ENCODE assay signal across 13 mouse cellular contexts in genomic region chr15:78325671-78326339, GRCm38 (mm10). TPM values are rescaled to one million over a fixed set of nuclear protein-coding genes. Genes with fewer than 3 reads are reported as not detected.
DNase-seq lines count a peak whose midpoint lies in the region; ATAC-seq and TF ChIP-seq lines count a peak whose summit lies in the region.
"Had no signal": no experiment of that assay in that cellular context is flagged by ENCODE, and none has a peak within 500 bp of the region (broad histone marks: within the 10 kb centered on the region; RNA-seq: fewer than 3 reads in every experiment).

Gene Csf2rb, plus strand, starts transcription at chr15:78325752.

- H3K4me2 ChIP-seq in liver, embryonic 11.5 days, result peak within 1 kb of the TSS; percentile 34
- no peak within 1 kb of the TSS for H3K4me2 ChIP-seq in midbrain, embryonic 15.5 days
- H3K4me2 ChIP-seq in intestine, embryonic 16.5 days (ENCODE audit: low read depth, low read length), result no peak within 1 kb of the TSS
- H3K4me2 ChIP-seq: embryonic facial prominence, embryonic 12.5 days; midbrain, embryonic 11.5 days had no signal

- intact Hi-C loops in heart, postnatal 25 days (cut with DNase I), result no loop called here
- intact Hi-C loops in left cerebral cortex, adult 2 months (cut with DNase I), result no loop called here

- peak; percentile 29 to 68 for DNase-seq in heart, adult 18-20 months
- no peak for DNase-seq in heart, postnatal 25 days (ENCODE audit: low spot score)
- DNase-seq in G1E (ENCODE audit: low spot score), result peak; percentile 54
- DNase-seq in liver, embryonic 11.5 days (ENCODE audit: low spot score), result no peak
- no peak for DNase-seq in left cerebral cortex, adult 2 months (ENCODE audit: extremely low spot score in 1 of 2, low spot score in 2 of 2)
- DNase-seq: adrenal gland, postnatal 25 days; kidney, postnatal 4 days; right cerebral cortex, postnatal 25 days had no signal

- H3K4me1 ChIP-seq in G1E (ENCODE audit: insufficient read depth, low read depth, low read length), result peaks cover 82% of the 10 kb centered on the region
- peaks cover 6% of the 10 kb centered on the region for H3K4me1 ChIP-seq in liver, embryonic 11.5 days (replicated peaks; ENCODE audit: control insufficient read depth, insufficient read depth, low read length)
- no peaks in the 10 kb centered on the region for H3K4me1 ChIP-seq in midbrain, embryonic 15.5 days
- no peaks in the 10 kb centered on the region for H3K4me1 ChIP-seq in intestine, embryonic 16.5 days (ENCODE audit: control insufficient read depth, insufficient read depth, low read length)
- H3K4me1 ChIP-seq: embryonic facial prominence, embryonic 12.5 days had no signal

- H3K9me3 ChIP-seq in G1E (replicated peaks), result no peaks in the 10 kb centered on the region
- no peaks in the 10 kb centered on the region for H3K9me3 ChIP-seq in liver, embryonic 11.5 days (ENCODE audit: control insufficient read depth, low read length)
- no peaks in the 10 kb centered on the region for H3K9me3 ChIP-seq in midbrain, embryonic 15.5 days
- no peaks in the 10 kb centered on the region for H3K9me3 ChIP-seq in intestine, embryonic 16.5 days (ENCODE audit: control insufficient read depth, low read length)
- H3K9me3 ChIP-seq: embryonic facial prominence, embryonic 12.5 days had no signal

- H3K36me3 ChIP-seq in G1E (replicated peaks), result peaks cover 11% of the 10 kb centered on the region
- H3K36me3 ChIP-seq in liver, embryonic 11.5 days (ENCODE audit: control insufficient read depth, insufficient read depth, low read length), result no peaks in the 10 kb centered on the region
- no peaks in the 10 kb centered on the region for H3K36me3 ChIP-seq in midbrain, embryonic 15.5 days (replicated peaks)
- H3K36me3 ChIP-seq in intestine, embryonic 16.5 days (ENCODE audit: control insufficient read depth, insufficient read depth, low read length), result no peaks in the 10 kb centered on the region
- H3K36me3 ChIP-seq: embryonic facial prominence, embryonic 12.5 days had no signal

- peak; percentile 58 for ATAC-seq in G1E (ENCODE audit: extremely low read depth, insufficient number of reproducible peaks, low FRiP score, poor library complexity, severe bottlenecking)
- ATAC-seq in liver, embryonic 11.5 days (replicated peaks; ENCODE audit: low FRiP score), result no peak
- peak; percentile 71 for ATAC-seq in megakaryocyte progenitor cell, adult 5-6 weeks (replicated peaks; ENCODE audit: poor library complexity)
- no peak for ATAC-seq in midbrain, embryonic 15.5 days (replicated peaks)
- ATAC-seq in intestine, embryonic 16.5 days, result no peak

- no peak within 1 kb of the TSS for H3K27ac ChIP-seq in liver, embryonic 11.5 days (ENCODE audit: low read depth, low read length)
- H3K27ac ChIP-seq in midbrain, embryonic 15.5 days, result no peak within 1 kb of the TSS
- no peak within 1 kb of the TSS for H3K27ac ChIP-seq in intestine, embryonic 16.5 days (ENCODE audit: low read length)
- H3K27ac ChIP-seq in left cerebral cortex, adult 2 months, result no peak within 1 kb of the TSS
- H3K27ac ChIP-seq: embryonic facial prominence, embryonic 12.5 days had no signal

- peak within 1 kb of the TSS; percentile 73 for H3K4me3 ChIP-seq in G1E (ENCODE audit: low read depth, low read length)
- H3K4me3 ChIP-seq in liver, embryonic 11.5 days (ENCODE audit: low read depth, low read length), result peak within 1 kb of the TSS; percentile 26
- no peak within 1 kb of the TSS for H3K4me3 ChIP-seq in midbrain, embryonic 15.5 days
- no peak within 1 kb of the TSS for H3K4me3 ChIP-seq in intestine, embryonic 16.5 days (ENCODE audit: low read length)
- no peak within 1 kb of the TSS for H3K4me3 ChIP-seq in left cerebral cortex, adult 2 months
- H3K4me3 ChIP-seq: embryonic facial prominence, embryonic 12.5 days had no signal

- no peak for TF ChIP-seq CTCF in G1E (IDR thresholded peaks at IDR 0.05; ENCODE audit: low read depth, low read length)
- TF ChIP-seq CTCF in left cerebral cortex, adult 2 months (IDR thresholded peaks at IDR 0.05), result no peak

- WGBS in liver, embryonic 11.5 days, result 39% methylated on average over 11 of the region's 11 CpGs
- 85% methylated on average over 11 of the region's 11 CpGs for WGBS in midbrain, embryonic 15.5 days
- 66% methylated on average over 11 of the region's 11 CpGs for WGBS in intestine, embryonic 16.5 days

- peaks cover 18% of the 10 kb centered on the region for H3K27me3 ChIP-seq in G1E (ENCODE audit: insufficient read depth, low read length)
- H3K27me3 ChIP-seq in liver, embryonic 11.5 days (replicated peaks; ENCODE audit: control insufficient read depth, insufficient read depth, low read length), result no peaks in the 10 kb centered on the region
- H3K27me3 ChIP-seq in midbrain, embryonic 15.5 days (replicated peaks), result no peaks in the 10 kb centered on the region
- no peaks in the 10 kb centered on the region for H3K27me3 ChIP-seq in intestine, embryonic 16.5 days (replicated peaks; ENCODE audit: control insufficient read depth, insufficient read depth, low read length)
- H3K27me3 ChIP-seq: embryonic facial prominence, embryonic 12.5 days had no signal

- no peak within 1 kb of the TSS for H3K9ac ChIP-seq in liver, embryonic 11.5 days (ENCODE audit: low read depth, low read length)
- no peak within 1 kb of the TSS for H3K9ac ChIP-seq in midbrain, embryonic 15.5 days
- no peak within 1 kb of the TSS for H3K9ac ChIP-seq in intestine, embryonic 16.5 days (ENCODE audit: low read depth, low read length)
- H3K9ac ChIP-seq: embryonic facial prominence, embryonic 12.5 days had no signal

RNA-seq across cellular contexts. Expression of gene Csf2rb, which starts in this region (rescaled TPM):
- total RNA-seq in heart, adult 18-20 months (2021), result 1 to 10 TPM in 1 of 2 experiments, under 1 TPM in 1; 0.87 to 5.0 TPM
- 1 to 10 TPM; 2.5 TPM for total RNA-seq in heart, postnatal 25 days (2021)
- total RNA-seq in G1E (2014; fragmentation: Nextera tagmentation), result 219 and 232 TPM in 2 replicates
- 155 and 178 TPM in 2 replicates for total RNA-seq in G1E (2017)
- polyA plus RNA-seq in G1E (2012), result 67.0 and 145 TPM in 2 replicates
- 7.7 and 9.5 TPM in 2 replicates for polyA plus RNA-seq in liver, embryonic 11.5 days (2014; fragmentation: Nextera tagmentation; extraction: Ambion mirVana)
- total RNA-seq in megakaryocyte progenitor cell, adult 5-6 weeks (2015), result 52.6 and 56.2 TPM in 2 replicates
- total RNA-seq in megakaryocyte progenitor cell, adult 5-6 weeks (2017), result 48.5 and 55.8 TPM in 2 replicates
- polyA plus RNA-seq in midbrain, embryonic 15.5 days (2015; fragmentation: Nextera tagmentation; extraction: Ambion mirVana), result 0.50 and 0.74 TPM in 2 replicates
- 2.1 and 2.4 TPM in 2 replicates for polyA plus RNA-seq in intestine, embryonic 16.5 days (2015; fragmentation: Nextera tagmentation; extraction: Ambion mirVana)
- 1 to 10 TPM; 1.9 to 2.3 TPM for total RNA-seq in left cerebral cortex, adult 2 months (2021)

Comparison
In these comparisons a context has a peak if more than half of its experiments do, and no peak if none do; other contexts are left out.
1. RNA of gene Csf2rb (total RNA-seq): 155 to 232 TPM in G1E and 48.5 to 56.2 TPM in megakaryocyte progenitor cell, adult 5-6 weeks; 0.87 to 5.0 TPM in heart, adult 18-20 months, 2.5 TPM in heart, postnatal 25 days and 1.9 to 2.3 TPM in left cerebral cortex, adult 2 months; every median in the first group is over 4 times any median in the second.
2. DNase-seq: peak in heart, adult 18-20 months (2 of 2) and G1E (single experiment); none in heart, postnatal 25 days (single experiment), liver, embryonic 11.5 days (single experiment) and left cerebral cortex, adult 2 months (0 of 2).
3. ATAC-seq: peak in G1E (single experiment) and megakaryocyte progenitor cell, adult 5-6 weeks (single experiment); none in liver, embryonic 11.5 days (single experiment), midbrain, embryonic 15.5 days (single experiment) and intestine, embryonic 16.5 days (single experiment).
4. H3K4me3 ChIP-seq: peak in G1E (single experiment) and liver, embryonic 11.5 days (single experiment); none in midbrain, embryonic 15.5 days (single experiment), intestine, embryonic 16.5 days (single experiment) and left cerebral cortex, adult 2 months (single experiment).